Mouse (Mus musculus) ES-E14 (cell line): ENCODE measurements around the gene Mllt10.

Experiments used
- MAFK ChIP-seq: IDR thresholded peaks from 2 replicates; pipeline ENCODE4 v1.6.1; 2014; ENCODE audit warnings: mild to moderate bottlenecking, low read depth, low read length, inconsistent platforms; ENCODE audit not compliant: insufficient read depth
- ZNF384 ChIP-seq: IDR thresholded peaks from 2 replicates; pipeline ENCODE4 v1.6.1; 2012; ENCODE audit warnings: low read depth, low read length, inconsistent platforms

DNA sequence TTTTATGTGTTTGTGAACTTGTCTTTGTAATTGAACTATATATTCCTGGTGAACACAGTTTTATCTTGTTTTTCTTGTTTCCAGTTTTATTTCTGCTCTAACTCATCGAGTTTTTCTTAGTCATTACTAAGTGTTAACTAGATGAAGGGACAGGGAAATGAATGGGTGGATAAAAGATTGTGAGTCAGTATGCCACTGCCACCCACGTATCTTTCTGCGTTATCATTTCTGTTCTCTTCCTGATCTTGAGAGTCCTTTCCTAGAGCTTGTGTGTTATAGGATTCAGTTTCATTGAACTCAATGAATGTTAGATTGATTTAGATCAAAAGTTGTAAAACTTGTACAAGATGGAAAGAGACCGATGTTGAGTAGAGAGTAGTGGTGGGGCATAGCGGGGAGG, 125.3 kb downstream of the Mllt10 start:
- no peak for TF ChIP-seq ZNF384
- no peak for TF ChIP-seq MAFK
